Mouse (Mus musculus) embryonic facial prominence, embryonic 13.5 days (tissue): ENCODE data around the gene Hmgxb4. TPM values are rescaled to one million over a fixed set of nuclear protein-coding genes. Genes with fewer than 3 reads are reported as not detected.
A peak's percentile ranks its signal among the peaks of the same experiment; 100 is the strongest.

ENCODE experiments used
- ATAC-seq: fragments of 200-750 bp; cut with Nextera tagmentation; 2 replicates; pipeline ENCODE4 v1.8.0; 2017; ENCODE audit warnings: low read depth; ENCODE audit not compliant: insufficient number of reproducible peaks, insufficient read depth, low FRiP score, low TSS enrichment
- H3K27ac ChIP-seq: fragments of 300-500 bp; sonication (generic); 2 replicates; pipeline ENCODE4 v1.5.1; 2015; ENCODE audit warnings: moderate library complexity, mild to moderate bottlenecking, inconsistent platforms
- H3K27me3 ChIP-seq: fragments of 300-500 bp; sonication (generic); 2 replicates; pipeline ENCODE4 v1.6.1; 2015; ENCODE audit warnings: mild to moderate bottlenecking, inconsistent platforms
- H3K36me3 ChIP-seq: fragments of 300-500 bp; sonication (generic); 2 replicates; pipeline ENCODE4 v1.6.1; 2015; ENCODE audit warnings: mild to moderate bottlenecking, inconsistent platforms
- H3K4me1 ChIP-seq: fragments of 300-500 bp; sonication (generic); 2 replicates; pipeline ENCODE4 v1.6.1; 2015; ENCODE audit warnings: inconsistent platforms
- H3K4me2 ChIP-seq: fragments of 300-500 bp; sonication (generic); 2 replicates; pipeline ENCODE4 v1.6.1; 2015; ENCODE audit warnings: moderate library complexity, mild to moderate bottlenecking, inconsistent platforms
- H3K4me3 ChIP-seq: fragments of 300-500 bp; sonication (generic); 2 replicates; pipeline ENCODE4 v1.5.1; 2015; ENCODE audit warnings: mild to moderate bottlenecking, inconsistent platforms
- H3K9ac ChIP-seq: fragments of 300-500 bp; sonication (generic); 2 replicates; pipeline ENCODE4 v1.6.1; 2015; ENCODE audit warnings: mild to moderate bottlenecking, inconsistent platforms
- H3K9me3 ChIP-seq: fragments of 300-500 bp; sonication (generic); 2 replicates; pipeline ENCODE4 v1.6.1; 2016; ENCODE audit warnings: inconsistent platforms
- WGBS: fragments of 180-500 bp; shearing (Covaris S2); methylation state at CpG from one replicate; pipeline ENCODE4 v1.1.7; 2015; ENCODE audit warnings: mixed read lengths; 5-methylcytosine and 5-hydroxymethylcytosine counted together
- polyA plus RNA-seq: library from polyadenylated mRNA; unstranded; fragments of >200 nt; fragmentation: Nextera tagmentation; extraction: Ambion mirVana; gene quantifications from 2 replicates; pipeline ENCODE4 v1.2.1, GENCODE M21; 2015

Gene Hmgxb4
- polyA plus RNA-seq, 1 experiment from 2014 or later: 53.5 TPM

DNA sequence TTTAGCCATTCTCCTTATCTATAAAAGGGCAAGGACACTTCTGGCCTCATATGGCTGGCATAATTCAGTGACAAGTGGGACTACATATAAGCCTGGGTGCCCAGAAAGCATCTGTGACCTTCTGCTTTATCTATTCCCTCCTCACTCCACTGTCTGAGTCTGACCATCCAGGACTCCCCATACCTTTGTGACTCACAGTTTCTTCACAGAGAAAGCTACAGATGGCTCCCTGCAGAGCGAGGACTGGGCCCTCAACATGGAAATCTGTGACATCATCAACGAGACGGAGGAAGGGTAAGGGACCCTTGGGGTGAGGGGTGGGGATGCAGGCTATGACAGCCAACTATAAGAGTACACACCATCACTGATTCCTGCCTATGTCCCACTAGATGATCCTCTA, 54.6 kb downstream of the Hmgxb4 start:
- no peaks in the 10 kb centered on the region for H3K4me1 ChIP-seq
- no peak overlapping the region for H3K27ac ChIP-seq
- ATAC-seq: no peak
- H3K36me3 ChIP-seq: peaks cover 10% of the 10 kb centered on the region
- WGBS: 89% methylated on average over 3 of the region's 3 CpGs
- H3K4me2 ChIP-seq: no peak overlapping the region
- H3K9ac ChIP-seq: no peak overlapping the region
- no peaks in the 10 kb centered on the region for H3K27me3 ChIP-seq
- H3K9me3 ChIP-seq: no peaks in the 10 kb centered on the region
- H3K4me3 ChIP-seq: no peak overlapping the region

DNA sequence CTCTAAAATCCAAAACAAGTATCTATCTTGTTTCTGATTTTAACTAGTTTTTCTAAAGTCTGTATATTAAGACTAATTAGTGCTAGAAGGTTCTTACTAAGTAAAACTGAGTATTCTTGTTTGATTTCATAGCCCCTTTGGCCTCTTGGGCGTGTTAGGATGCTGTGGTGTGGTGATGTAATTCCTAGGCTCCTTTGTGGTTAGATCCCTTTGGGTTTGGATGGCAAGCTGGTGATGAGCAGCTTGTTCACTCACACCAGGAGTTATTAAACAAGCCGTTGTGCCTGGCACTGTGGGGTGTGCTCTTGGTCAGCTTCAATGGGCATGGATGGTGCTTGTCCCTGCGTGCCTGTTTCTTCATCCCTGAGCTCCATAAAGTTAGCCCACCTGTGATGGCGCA, 60.2 kb downstream of the Hmgxb4 start:
- Histone ChIP-seq H3K36me3 (peaks cover 28% of the 10 kb centered on the region), H3K27ac (no peak overlapping the region), H3K4me1 (no peaks in the 10 kb centered on the region), H3K4me3 (no peak overlapping the region), H3K4me2 (no peak overlapping the region), H3K27me3 (no peaks in the 10 kb centered on the region), H3K9me3 (no peaks in the 10 kb centered on the region), H3K9ac (no peak overlapping the region)
- WGBS: 86% methylated on average over 4 of the region's 4 CpGs
- no peak for ATAC-seq

DNA sequence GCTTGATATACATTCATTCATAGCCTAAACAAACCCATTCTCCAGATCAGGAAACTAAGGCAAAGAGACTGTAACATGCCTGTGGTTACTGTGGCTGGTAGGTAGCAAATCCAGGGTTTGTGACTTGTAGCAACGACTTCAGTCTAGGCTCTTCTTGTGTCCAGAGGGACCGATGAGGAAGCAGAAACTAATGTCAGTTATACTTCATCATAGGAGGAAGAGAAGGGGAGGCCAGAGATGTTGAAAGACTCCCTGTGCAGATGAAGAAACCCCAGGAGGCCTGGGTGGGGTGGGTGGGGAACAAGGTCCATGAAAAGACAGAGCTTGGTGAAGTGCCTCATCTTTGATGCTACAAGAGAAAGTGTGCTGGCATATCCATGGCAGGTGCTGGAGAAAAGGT, 62.5 kb downstream of the Hmgxb4 start:
- Histone ChIP-seq H3K27ac (no peak overlapping the region), H3K9ac (no peak overlapping the region), H3K9me3 (no peaks in the 10 kb centered on the region), H3K4me1 (no peaks in the 10 kb centered on the region), H3K36me3 (peaks cover 35% of the 10 kb centered on the region), H3K27me3 (no peaks in the 10 kb centered on the region), H3K4me3 (no peak overlapping the region), H3K4me2 (no peak overlapping the region)
- no peak for ATAC-seq
- 87% methylated on average over 2 of the region's 2 CpGs for WGBS

DNA sequence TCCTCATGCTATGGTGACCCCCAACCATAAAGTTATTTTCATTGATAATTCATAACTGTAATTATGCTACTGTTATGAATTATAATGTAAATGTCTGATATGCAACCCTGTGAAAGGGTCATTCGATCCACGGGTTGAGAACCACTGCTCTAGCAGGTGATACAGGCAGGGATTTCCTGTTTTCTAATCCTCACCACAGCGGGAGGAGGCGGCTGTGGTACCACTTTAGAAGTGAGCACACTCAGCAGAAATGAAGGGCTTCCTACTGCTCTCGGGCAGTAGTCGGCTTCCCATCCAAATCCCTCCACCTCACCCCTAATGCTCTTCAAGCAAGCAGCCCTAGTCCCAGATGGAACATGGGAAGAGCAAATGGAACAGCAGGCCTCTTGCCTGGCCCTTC, 66.9 kb downstream of the Hmgxb4 start:
- H3K27me3 ChIP-seq: no peaks in the 10 kb centered on the region
- H3K4me2 ChIP-seq: no peak overlapping the region
- H3K9me3 ChIP-seq: no peaks in the 10 kb centered on the region
- H3K36me3 ChIP-seq: peaks cover 42% of the 10 kb centered on the region
- no peak overlapping the region for H3K27ac ChIP-seq
- H3K4me1 ChIP-seq: no peaks in the 10 kb centered on the region
- no peak overlapping the region for H3K4me3 ChIP-seq
- no peak for ATAC-seq
- no peak overlapping the region for H3K9ac ChIP-seq
- 78% methylated on average over 6 of the region's 6 CpGs for WGBS

DNA sequence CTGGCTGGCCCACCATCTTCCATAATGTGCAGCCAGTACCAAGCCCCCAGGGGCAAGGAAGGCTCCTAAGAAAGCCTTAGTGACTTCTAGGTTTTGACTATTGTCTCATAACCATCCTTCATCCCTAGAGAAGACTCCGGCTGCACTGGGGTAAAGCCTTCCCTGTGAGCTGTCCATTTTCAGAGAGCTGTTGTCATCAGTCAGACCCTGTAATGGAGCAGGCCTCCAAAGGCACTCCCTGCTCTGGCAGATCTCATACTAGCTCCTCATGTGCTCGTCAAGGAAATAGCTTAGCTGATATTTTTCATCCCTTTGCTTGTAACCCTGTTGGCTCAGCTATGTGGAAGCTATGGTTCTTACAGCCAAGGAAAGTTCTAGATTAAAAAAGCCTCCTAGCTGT, 67.7 kb downstream of the Hmgxb4 start:
- no peak for ATAC-seq
- Histone ChIP-seq H3K4me2 (no peak overlapping the region), H3K9ac (no peak overlapping the region), H3K9me3 (no peaks in the 10 kb centered on the region), H3K27me3 (no peaks in the 10 kb centered on the region), H3K27ac (no peak overlapping the region), H3K36me3 (peaks cover 50% of the 10 kb centered on the region), H3K4me1 (no peaks in the 10 kb centered on the region), H3K4me3 (no peak overlapping the region)
- 89% methylated on average over 2 of the region's 2 CpGs for WGBS

GRCm38 (mm10) chr8:75063290-75063689, 70.1 kb downstream of the Hmgxb4 start:
- 32% methylated on average over 3 of the region's 3 CpGs for WGBS
- Histone ChIP-seq H3K9me3 (no peaks in the 10 kb centered on the region), H3K9ac (no peak overlapping the region), H3K4me2 (no peak overlapping the region), H3K4me3 (no peak overlapping the region), H3K27me3 (no peaks in the 10 kb centered on the region), H3K36me3 (peaks cover 44% of the 10 kb centered on the region), H3K27ac (no peak overlapping the region), H3K4me1 (no peaks in the 10 kb centered on the region)
- ATAC-seq: no peak

- ATAC-seq: no peak
- Histone ChIP-seq H3K4me2 (no peak overlapping the region), H3K27ac (no peak overlapping the region), H3K36me3 (peaks cover 36% of the 10 kb centered on the region), H3K9ac (no peak overlapping the region), H3K4me1 (no peaks in the 10 kb centered on the region), H3K27me3 (no peaks in the 10 kb centered on the region), H3K4me3 (no peak overlapping the region), H3K9me3 (no peaks in the 10 kb centered on the region)
- 89% methylated on average over 3 of the region's 3 CpGs for WGBS
Observed at GRCm38 (mm10) chr8:75064790-75065189, 71.6 kb downstream of the Hmgxb4 start.

DNA sequence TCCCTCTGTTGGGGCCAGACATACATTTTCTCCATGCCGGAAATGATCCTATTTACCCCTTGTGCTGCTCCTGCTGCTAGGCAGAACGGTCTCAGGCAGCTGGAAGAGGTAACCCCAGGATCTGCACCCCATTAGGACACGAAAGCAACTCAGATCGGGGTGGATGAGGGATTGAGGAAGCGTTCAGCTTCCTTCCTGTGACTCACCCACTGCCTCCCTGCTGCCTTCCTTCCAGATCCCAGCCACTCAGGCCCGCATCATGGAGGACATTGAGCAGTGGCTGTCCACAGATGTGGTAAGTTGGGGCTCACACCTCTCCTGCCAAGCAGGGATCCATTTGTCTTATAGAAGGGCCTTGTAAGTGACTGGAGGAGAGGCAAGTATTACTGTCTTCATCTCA, 74.1 kb downstream of the Hmgxb4 start:
- 69% methylated on average over 6 of the region's 6 CpGs for WGBS
- H3K9me3 ChIP-seq: no peaks in the 10 kb centered on the region
- H3K4me1 ChIP-seq: peaks cover 3% of the 10 kb centered on the region
- peaks cover 29% of the 10 kb centered on the region for H3K36me3 ChIP-seq
- no peak overlapping the region for H3K27ac ChIP-seq
- ATAC-seq: no peak
- no peaks in the 10 kb centered on the region for H3K27me3 ChIP-seq
- H3K4me3 ChIP-seq: no peak overlapping the region
- no peak overlapping the region for H3K9ac ChIP-seq
- no peak overlapping the region for H3K4me2 ChIP-seq

DNA sequence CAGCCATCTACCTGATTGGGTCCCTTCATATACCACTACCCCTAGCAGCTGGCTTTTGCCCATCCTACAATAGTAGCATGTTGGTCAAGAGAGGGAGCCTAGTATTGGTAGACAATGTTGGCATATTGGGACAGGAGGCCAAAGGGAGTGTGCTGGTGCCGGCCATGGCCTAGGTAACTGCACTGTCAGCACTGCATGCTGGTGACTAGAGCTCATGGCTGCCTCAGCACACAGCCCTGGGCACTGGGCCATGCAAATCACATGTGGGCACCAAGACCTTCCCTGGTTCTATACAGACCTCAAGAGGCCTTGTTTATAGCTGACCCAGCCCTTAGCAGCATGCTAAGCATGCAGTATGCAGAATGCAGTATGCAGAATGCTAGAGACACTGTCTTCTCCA, 77.1 kb downstream of the Hmgxb4 start:
- Histone ChIP-seq H3K27me3 (no peaks in the 10 kb centered on the region), H3K4me3 (no peak overlapping the region), H3K9me3 (no peaks in the 10 kb centered on the region), H3K9ac (no peak overlapping the region), H3K27ac (no peak overlapping the region), H3K36me3 (peaks cover 16% of the 10 kb centered on the region), H3K4me1 (peaks cover 3% of the 10 kb centered on the region), H3K4me2 (no peak overlapping the region)
- 85% methylated on average over 1 of the region's 1 CpGs for WGBS
- no peak for ATAC-seq

DNA sequence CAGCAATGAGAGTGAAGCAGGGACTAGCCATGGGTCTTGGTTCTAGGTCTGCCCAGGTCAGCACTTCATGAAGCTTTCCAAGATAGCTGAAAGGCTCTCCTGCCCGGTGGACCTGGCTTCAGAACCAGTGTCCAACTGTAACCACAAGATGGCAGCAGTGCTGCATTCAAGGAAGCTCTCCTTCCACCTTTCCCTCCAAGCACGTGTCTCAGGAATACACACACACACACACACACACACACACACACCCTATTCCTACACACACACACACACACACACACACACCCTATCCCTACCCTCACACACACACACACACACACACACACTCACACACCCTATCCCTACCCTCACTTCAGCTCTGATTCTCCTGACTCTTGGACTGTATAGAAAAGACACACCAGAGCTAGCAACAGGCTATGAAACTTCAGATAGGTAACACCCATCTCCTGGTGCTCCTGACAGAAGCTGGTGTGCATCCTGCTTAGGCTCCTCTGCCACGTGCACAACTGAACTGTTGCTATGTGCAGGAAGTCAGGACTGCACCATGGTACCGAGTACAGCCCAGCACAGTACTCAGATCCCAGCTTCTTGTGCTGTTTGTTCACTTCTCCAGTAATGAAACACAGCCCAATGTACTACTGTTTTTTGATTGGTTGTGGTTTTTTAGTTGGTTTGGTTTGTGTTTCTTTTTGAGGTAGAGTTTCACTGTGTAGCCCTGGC, 78.6 kb downstream of the Hmgxb4 start:
- ATAC-seq: peak; percentile 35; the same call in 1 of the 2 replicates
- H3K27me3 ChIP-seq: no peaks in the 10 kb centered on the region
- no peak overlapping the region for H3K4me3 ChIP-seq
- 23% methylated on average over 4 of the region's 4 CpGs for WGBS
- peaks cover 5% of the 10 kb centered on the region; the same call in 1 of the 2 replicates for H3K36me3 ChIP-seq
- no peak overlapping the region for H3K4me2 ChIP-seq
- no peak overlapping the region for H3K27ac ChIP-seq
- peaks cover 3% of the 10 kb centered on the region for H3K4me1 ChIP-seq
- no peaks in the 10 kb centered on the region for H3K9me3 ChIP-seq
- H3K9ac ChIP-seq: no peak overlapping the region

GRCm38 (mm10) chr8:75074876-75075275, 81.7 kb downstream of the Hmgxb4 start:
- no peak overlapping the region for H3K4me2 ChIP-seq
- WGBS: 80% methylated on average over 1 of the region's 1 CpGs

DNA sequence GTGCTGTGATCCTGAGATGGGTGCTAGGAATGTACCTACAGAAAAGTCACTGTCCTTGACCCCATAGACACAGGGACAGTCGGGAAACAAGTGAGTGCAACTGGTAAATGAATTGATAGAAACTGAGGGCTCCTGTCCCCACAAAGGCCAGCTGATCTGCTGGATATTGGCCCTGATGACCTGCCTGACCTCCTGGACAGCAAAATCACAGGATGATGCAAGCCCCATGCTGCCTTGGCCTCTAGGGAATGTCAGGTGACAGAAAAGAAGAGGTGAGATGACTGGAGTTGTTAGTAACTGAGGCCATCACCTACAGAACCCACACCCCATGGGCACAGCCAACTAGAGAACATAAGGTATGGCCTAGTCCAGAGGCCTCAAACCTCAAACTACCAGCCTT, 85.1 kb downstream of the Hmgxb4 start:
- Histone ChIP-seq H3K27me3 (no peaks in the 10 kb centered on the region), H3K4me2 (no peak overlapping the region), H3K4me3 (no peak overlapping the region), H3K9me3 (no peaks in the 10 kb centered on the region), H3K36me3 (no peaks in the 10 kb centered on the region), H3K4me1 (peaks cover under 1% of the 10 kb centered on the region), H3K27ac (no peak overlapping the region), H3K9ac (no peak overlapping the region)
- 88% methylated on average over 1 of the region's 1 CpGs for whole genome bisulfite sequencing
- ATAC-seq: no peak

More at GRCm38 (mm10) chr8:75074876-75075275, 81.7 kb downstream of the Hmgxb4 start:
- Histone ChIP-seq H3K27me3 (no peaks in the 10 kb centered on the region), H3K36me3 (no peaks in the 10 kb centered on the region), H3K4me3 (no peak overlapping the region), H3K4me1 (peaks cover 3% of the 10 kb centered on the region), H3K9me3 (no peaks in the 10 kb centered on the region), H3K27ac (no peak overlapping the region), H3K9ac (no peak overlapping the region)
- no peak for ATAC-seq
